Mouse (Mus musculus) bone marrow macrophage, adult 2 months (primary cell): ENCODE data around the gene Cox6a1.

ENCODE experiments used
- CTCF ChIP-seq: IDR thresholded peaks from 2 replicates; pipeline ENCODE4 v1.5.1; 2012; ENCODE audit warnings: low read depth, mild to moderate bottlenecking, low read length, moderate library complexity
- POLR2A ChIP-seq: IDR thresholded peaks from 2 replicates; pipeline ENCODE4 v1.6.1; 2012; ENCODE audit warnings: mild to moderate bottlenecking, low read depth, low read length, borderline replicate concordance

- TF ChIP-seq CTCF (no peak), POLR2A (no peak)
These were observed 25.5 kb upstream of the Cox6a1 start for GRCm38 (mm10) chr5:115374204-115374820.
